Mouse (Mus musculus): ENCODE results near the gene Tsr3. TPM values are rescaled to one million over a fixed set of nuclear protein-coding genes. Genes with fewer than 3 reads are reported as not detected.

The Tsr3 gene
- total RNA-seq, 1 experiment from 2014 or later: 29.1 TPM

- no peak for ATAC-seq (replicated peaks in 1 of 2; ENCODE audit: insufficient read depth in 1 of 2, low FRiP score in 2 of 2, low TSS enrichment in 1 of 2, low read depth in 1 of 2, poor library complexity in 2 of 2, severe bottlenecking in 2 of 2)
These were observed 9.3 kb upstream of the Tsr3 start for GRCm38 (mm10) chr17:25230700-25231099.

- 0 out of 4 replicates have a peak, but pooled peaks of 1 of the 2 experiments have one; percentile 30 for ATAC-seq (replicated peaks in 1 of 2; ENCODE audit: insufficient read depth in 1 of 2, low FRiP score in 2 of 2, low TSS enrichment in 1 of 2, low read depth in 1 of 2, poor library complexity in 2 of 2, severe bottlenecking in 2 of 2)
These were observed 8.3 kb upstream of the Tsr3 start for GRCm38 (mm10) chr17:25231621-25232020.

DNA sequence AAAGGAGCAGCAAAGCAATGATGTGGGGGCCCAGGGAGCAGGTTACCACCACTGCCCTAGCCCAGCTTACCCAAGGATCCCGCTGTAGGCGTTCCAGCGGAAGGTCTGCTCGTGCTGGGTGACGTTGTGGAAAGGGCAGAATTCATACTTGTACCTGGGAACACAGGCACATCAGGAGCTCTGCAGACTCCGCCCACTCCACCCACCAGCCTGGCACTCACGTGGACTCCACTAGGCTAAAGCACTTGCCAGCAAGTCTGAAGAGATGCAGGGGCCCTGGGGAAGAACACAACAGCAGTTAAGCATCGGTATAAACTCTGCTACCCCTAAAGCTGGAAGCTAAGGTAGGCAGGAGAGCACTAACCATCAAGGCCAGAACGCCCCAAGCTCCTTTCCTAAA is 4.3 kb upstream of the Tsr3 start:
- ATAC-seq (replicated peaks in 1 of 2; ENCODE audit: insufficient read depth in 1 of 2, low FRiP score in 2 of 2, low TSS enrichment in 1 of 2, low read depth in 1 of 2, poor library complexity in 2 of 2, severe bottlenecking in 2 of 2): no peak

- no peak for ATAC-seq (replicated peaks in 1 of 2; ENCODE audit: insufficient read depth in 1 of 2, low FRiP score in 2 of 2, low TSS enrichment in 1 of 2, low read depth in 1 of 2, poor library complexity in 2 of 2, severe bottlenecking in 2 of 2)
These were observed 3.3 kb downstream of the Tsr3 start for GRCm38 (mm10) chr17:25243131-25243780.

GRCm38 (mm10) chr17:25244239-25244638 is 4.3 kb downstream of the Tsr3 start:
- no peak for ATAC-seq (replicated peaks in 1 of 2; ENCODE audit: insufficient read depth in 1 of 2, low FRiP score in 2 of 2, low TSS enrichment in 1 of 2, low read depth in 1 of 2, poor library complexity in 2 of 2, severe bottlenecking in 2 of 2)

DNA sequence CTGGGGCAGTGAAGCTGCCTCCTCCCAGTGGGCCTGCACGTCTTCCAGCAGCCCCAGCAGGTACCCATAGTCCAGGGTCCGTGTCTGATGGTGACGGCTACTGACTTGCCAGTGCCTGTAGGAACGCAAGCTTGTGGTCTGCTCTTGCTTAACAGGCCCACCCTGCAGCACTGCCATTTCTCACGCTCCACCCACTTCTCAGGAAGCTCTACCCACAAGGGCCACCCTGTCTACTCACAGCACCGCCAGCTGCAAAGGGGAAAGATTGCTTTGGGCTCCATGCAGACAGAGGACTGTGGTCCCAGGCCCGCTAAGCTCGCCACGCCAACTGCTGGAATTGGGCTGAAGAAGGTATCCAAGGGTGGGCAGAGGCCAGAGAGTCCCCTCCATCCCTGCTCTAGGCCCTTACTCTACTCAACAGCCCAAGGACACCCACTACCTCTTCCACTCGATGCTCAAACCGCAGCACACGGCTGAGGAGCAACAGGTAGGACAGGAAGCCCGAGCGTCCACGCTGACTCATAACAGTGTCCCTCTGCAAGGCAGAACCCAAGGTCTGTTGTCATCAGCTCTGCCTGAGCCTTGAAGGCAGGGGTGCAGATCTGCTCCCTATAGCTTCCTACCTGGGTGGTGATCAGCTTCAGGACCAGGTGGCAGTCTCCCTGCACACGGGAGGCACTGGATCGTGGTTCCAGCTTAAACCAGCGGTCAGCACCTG is 8.2 kb downstream of the Tsr3 start:
- ATAC-seq (replicated peaks in 1 of 2; ENCODE audit: insufficient read depth in 1 of 2, low FRiP score in 2 of 2, low TSS enrichment in 1 of 2, low read depth in 1 of 2, poor library complexity in 2 of 2, severe bottlenecking in 2 of 2): peak; percentile 81 to 84

- no peak for ATAC-seq (replicated peaks in 1 of 2; ENCODE audit: insufficient read depth in 1 of 2, low FRiP score in 2 of 2, low TSS enrichment in 1 of 2, low read depth in 1 of 2, poor library complexity in 2 of 2, severe bottlenecking in 2 of 2)
These were observed 10.3 kb downstream of the Tsr3 start for GRCm38 (mm10) chr17:25250181-25250835.

GRCm38 (mm10) chr17:25252643-25253042 is 12.7 kb downstream of the Tsr3 start:
- no peak for ATAC-seq (replicated peaks in 1 of 2; ENCODE audit: insufficient read depth in 1 of 2, low FRiP score in 2 of 2, low TSS enrichment in 1 of 2, low read depth in 1 of 2, poor library complexity in 2 of 2, severe bottlenecking in 2 of 2)

DNA sequence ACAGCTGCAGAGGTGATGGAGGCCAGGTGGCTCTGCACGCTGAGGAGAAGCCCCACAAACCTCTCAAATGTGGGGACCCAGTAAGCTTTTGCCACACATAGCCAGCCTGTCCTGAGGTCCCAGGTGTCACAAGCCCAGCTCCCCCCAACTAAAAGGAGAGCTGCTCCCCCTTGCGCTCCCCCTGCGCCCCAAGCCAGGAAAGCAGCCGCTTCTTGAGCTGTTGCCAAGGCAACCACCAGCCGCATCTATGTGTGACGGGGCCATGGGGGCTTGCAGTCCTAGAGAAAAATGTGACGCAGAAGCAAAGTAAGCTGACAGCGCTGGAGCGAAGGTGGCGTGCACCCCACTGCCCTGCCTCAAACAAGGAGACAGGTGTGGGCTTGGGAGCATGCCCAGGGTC is 13.8 kb downstream of the Tsr3 start:
- no peak for ATAC-seq (replicated peaks in 1 of 2; ENCODE audit: insufficient read depth in 1 of 2, low FRiP score in 2 of 2, low TSS enrichment in 1 of 2, low read depth in 1 of 2, poor library complexity in 2 of 2, severe bottlenecking in 2 of 2)

DNA sequence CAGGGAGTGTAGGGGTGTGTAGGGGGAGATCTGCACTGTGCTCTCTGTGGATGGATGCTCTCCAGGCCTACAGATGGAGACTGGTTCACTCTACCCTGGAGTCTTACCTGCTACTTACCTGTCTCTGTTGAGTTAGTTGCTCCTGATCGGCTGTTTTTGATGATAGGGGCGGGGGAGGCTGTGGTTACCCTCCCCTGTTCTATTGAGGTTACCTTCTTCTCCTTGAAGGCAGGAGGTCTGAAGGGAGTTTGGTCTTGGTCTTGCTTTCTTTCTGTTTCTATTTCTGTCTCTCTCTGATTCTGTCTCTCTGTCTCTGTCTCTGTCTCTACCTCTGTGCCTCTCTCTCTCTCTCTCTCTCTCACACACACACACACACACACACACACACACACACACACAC is 15.1 kb downstream of the Tsr3 start:
- no peak for ATAC-seq (replicated peaks in 1 of 2; ENCODE audit: insufficient read depth in 1 of 2, low FRiP score in 2 of 2, low TSS enrichment in 1 of 2, low read depth in 1 of 2, poor library complexity in 2 of 2, severe bottlenecking in 2 of 2)

DNA sequence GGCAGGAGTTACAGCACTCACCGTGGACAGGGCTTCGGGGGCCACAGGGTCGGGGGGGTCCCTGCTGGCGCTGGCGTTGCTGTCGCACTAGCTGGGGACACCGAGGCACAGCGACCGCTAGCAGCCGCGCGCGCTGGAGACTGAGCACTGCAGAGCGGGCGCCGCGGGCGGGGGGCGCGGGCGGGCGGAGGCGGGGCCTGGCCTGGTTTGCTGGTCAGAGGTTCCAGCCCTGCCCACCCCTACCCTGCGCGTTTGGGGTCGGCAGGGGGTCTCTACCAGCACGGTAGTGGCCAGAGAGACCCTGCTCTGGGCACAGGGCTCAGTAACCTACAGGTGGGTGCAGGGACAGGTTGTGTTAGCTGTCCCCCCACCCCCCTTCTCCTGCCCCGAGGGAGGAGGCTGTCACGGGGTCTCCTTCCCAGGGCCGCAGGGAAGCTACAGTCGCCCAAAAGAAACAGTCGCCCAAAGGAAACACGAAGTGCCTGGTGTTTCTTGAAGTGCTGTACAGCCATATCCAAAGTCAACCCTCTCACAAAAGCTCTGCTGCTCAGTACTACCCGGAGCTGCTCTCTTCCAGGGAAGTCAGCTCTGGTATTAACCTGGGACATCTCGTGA is 16.3 kb downstream of the Tsr3 start, which contains the start of gene Baiap3:
Gene Baiap3 (minus strand): TSS at position 225 of the 615 bp plus-strand sequence.
- no peak for ATAC-seq (replicated peaks in 1 of 2; ENCODE audit: insufficient read depth in 1 of 2, low FRiP score in 2 of 2, low TSS enrichment in 1 of 2, low read depth in 1 of 2, poor library complexity in 2 of 2, severe bottlenecking in 2 of 2)

- no peak for ATAC-seq (replicated peaks in 1 of 2; ENCODE audit: insufficient read depth in 1 of 2, low FRiP score in 2 of 2, low TSS enrichment in 1 of 2, low read depth in 1 of 2, poor library complexity in 2 of 2, severe bottlenecking in 2 of 2)
These were observed 17.9 kb downstream of the Tsr3 start for GRCm38 (mm10) chr17:25257804-25258261.

GRCm38 (mm10) chr17:25264453-25264852 is 24.5 kb downstream of the Tsr3 start:
- ATAC-seq (replicated peaks in 1 of 2; ENCODE audit: insufficient read depth in 1 of 2, low FRiP score in 2 of 2, low TSS enrichment in 1 of 2, low read depth in 1 of 2, poor library complexity in 2 of 2, severe bottlenecking in 2 of 2): no peak

DNA sequence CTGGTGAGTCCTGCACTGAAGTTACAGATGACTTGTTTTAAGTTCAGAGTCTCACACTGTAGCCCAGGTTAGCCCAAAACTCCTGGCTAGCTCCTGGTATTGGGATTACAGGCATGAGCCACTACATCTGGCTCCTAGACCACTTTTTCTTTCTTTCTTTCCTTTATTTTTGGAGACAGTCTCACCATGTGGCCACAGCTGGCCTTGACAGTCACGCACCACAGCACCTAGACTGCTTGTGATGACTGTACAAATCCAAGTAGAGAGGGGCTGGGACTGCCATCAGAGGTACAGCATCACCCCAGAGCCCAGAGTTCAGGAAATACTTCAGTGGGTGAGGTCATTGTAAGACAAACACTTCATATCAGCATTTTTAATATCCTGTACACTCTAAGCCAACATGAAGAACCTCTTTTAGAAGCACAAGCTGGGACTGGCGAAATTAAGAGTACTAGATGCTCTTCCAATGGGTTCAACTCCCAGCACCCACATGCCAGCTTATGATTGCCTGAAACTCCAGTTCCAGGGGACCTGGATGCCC is 30.9 kb downstream of the Tsr3 start:
- no peak for ATAC-seq (replicated peaks in 1 of 2; ENCODE audit: insufficient read depth in 1 of 2, low FRiP score in 2 of 2, low TSS enrichment in 1 of 2, low read depth in 1 of 2, poor library complexity in 2 of 2, severe bottlenecking in 2 of 2)

- ATAC-seq (replicated peaks in 1 of 2; ENCODE audit: insufficient read depth in 1 of 2, low FRiP score in 2 of 2, low TSS enrichment in 1 of 2, low read depth in 1 of 2, poor library complexity in 2 of 2, severe bottlenecking in 2 of 2): no peak
These were observed 32.4 kb downstream of the Tsr3 start for GRCm38 (mm10) chr17:25272326-25272725.

GRCm38 (mm10) chr17:25272951-25273705 is 33.2 kb downstream of the Tsr3 start:
- ATAC-seq (replicated peaks in 1 of 2; ENCODE audit: insufficient read depth in 1 of 2, low FRiP score in 2 of 2, low TSS enrichment in 1 of 2, low read depth in 1 of 2, poor library complexity in 2 of 2, severe bottlenecking in 2 of 2): peak; percentile 63

Data from hematopoietic stem cell, adult 5-6 weeks (primary cell).